Comparison of ENCODE assay signal across 24 mouse cellular contexts in genomic region chr13:120026373-120026772, GRCm38 (mm10). TPM values are rescaled to one million over a fixed set of nuclear protein-coding genes. Genes with fewer than 3 reads are reported as not detected.
A peak's percentile ranks its signal among the peaks of the same experiment; 100 is the strongest.
DNase-seq lines count a peak whose midpoint lies in the region; ATAC-seq and TF ChIP-seq lines count a peak whose summit lies in the region.
"Not testable (repeated sequence)": the region's sequence is repeated elsewhere in the genome, so short reads cannot be mapped to it uniquely, and the experiment has no call there.
"Had no signal": no experiment of that assay in that cellular context is flagged by ENCODE, and none has a peak within 500 bp of the region (broad histone marks: within the 10 kb centered on the region; RNA-seq: fewer than 3 reads in every experiment).

No protein-coding gene starts in this region.

- not testable (repeated sequence) for DNase-seq in embryonic facial prominence, embryonic 11.5 days (ENCODE audit: low spot score); intestine, embryonic 14.5 days (ENCODE audit: low spot score); lung, embryonic 14.5 days

- ATAC-seq in embryonic facial prominence, embryonic 11.5 days (replicated peaks; ENCODE audit: insufficient number of reproducible peaks, low FRiP score, low TSS enrichment, low read depth) = 0 out of 2 replicates have a peak, but pooled peaks have one; percentile 52
- peak; percentile 9; the same call in 1 of the 2 replicates for ATAC-seq in granulocyte monocyte progenitor cell, adult 5-6 weeks (replicated peaks; ENCODE audit: poor library complexity, severe bottlenecking)
- ATAC-seq in intestine, embryonic 14.5 days (replicated peaks; ENCODE audit: low FRiP score, low TSS enrichment, low read depth) = 0 out of 2 replicates have a peak, but pooled peaks have one; percentile 60
- peak; percentile 84; the same call in 1 of the 2 replicates for ATAC-seq in kidney, embryonic 14.5 days (ENCODE audit: low FRiP score, low TSS enrichment)
- ATAC-seq in lung, embryonic 14.5 days (ENCODE audit: insufficient read depth) = peak; percentile 58; the same call in 1 of the 2 replicates
- peak; percentile 54 for ATAC-seq in midbrain, embryonic 15.5 days (replicated peaks)
- ATAC-seq in neural tube, embryonic 15.5 days (ENCODE audit: low FRiP score) = peak; percentile 53; the same call in 1 of the 2 replicates

- H3K4me2 ChIP-seq in embryonic facial prominence, embryonic 11.5 days (ENCODE audit: low read depth, low read length); intestine, embryonic 14.5 days (ENCODE audit: low read length); kidney, embryonic 14.5 days (replicated peaks; ENCODE audit: low read depth, low read length); lung, embryonic 14.5 days; midbrain, embryonic 15.5 days; neural tube, embryonic 15.5 days: not testable (repeated sequence)

- H3K9ac ChIP-seq in embryonic facial prominence, embryonic 11.5 days (replicated peaks; ENCODE audit: low read length); intestine, embryonic 14.5 days (ENCODE audit: low read length); kidney, embryonic 14.5 days (ENCODE audit: low read depth, low read length); lung, embryonic 14.5 days; midbrain, embryonic 15.5 days; neural tube, embryonic 15.5 days (replicated peaks): not testable (repeated sequence)

- 0% methylated on average over 3 of the region's 13 CpGs for WGBS in embryonic facial prominence, embryonic 11.5 days
- 2% methylated on average over 3 of the region's 13 CpGs for WGBS in intestine, embryonic 14.5 days
- WGBS in kidney, embryonic 14.5 days = 0% methylated on average over 3 of the region's 13 CpGs
- 0% methylated on average over 3 of the region's 13 CpGs for WGBS in lung, embryonic 14.5 days
- 0% methylated on average over 3 of the region's 13 CpGs for WGBS in midbrain, embryonic 15.5 days
- WGBS in neural tube, embryonic 15.5 days = 2% methylated on average over 3 of the region's 13 CpGs

- not testable (repeated sequence) for H3K4me1 ChIP-seq in embryonic facial prominence, embryonic 11.5 days (ENCODE audit: control insufficient read depth, insufficient read depth, low read length); intestine, embryonic 14.5 days (replicated peaks; ENCODE audit: control insufficient read depth, insufficient read depth, low read length); kidney, embryonic 14.5 days (ENCODE audit: control insufficient read depth, insufficient read depth, low read length); lung, embryonic 14.5 days (ENCODE audit: insufficient read depth); midbrain, embryonic 15.5 days; neural tube, embryonic 15.5 days

- not testable (repeated sequence) for H3K4me3 ChIP-seq in embryonic facial prominence, embryonic 11.5 days (ENCODE audit: low read depth, low read length); intestine, embryonic 14.5 days (ENCODE audit: low read depth, low read length); kidney, embryonic 14.5 days (ENCODE audit: low read length); lung, embryonic 14.5 days (ENCODE audit: low read depth, low read length); midbrain, embryonic 15.5 days; neural tube, embryonic 15.5 days (replicated peaks)

- not testable (repeated sequence) for H3K27me3 ChIP-seq in embryonic facial prominence, embryonic 11.5 days (ENCODE audit: control insufficient read depth, insufficient read depth, low read length); kidney, embryonic 14.5 days (ENCODE audit: control insufficient read depth, insufficient read depth, low read length)
- peaks cover 16% of the 10 kb centered on the region for H3K27me3 ChIP-seq in intestine, embryonic 14.5 days (replicated peaks; ENCODE audit: control insufficient read depth, insufficient read depth, low read length)
- peaks cover 14% of the 10 kb centered on the region; the same call in 1 of the 2 replicates for H3K27me3 ChIP-seq in lung, embryonic 14.5 days (ENCODE audit: insufficient read depth, low read length)
- H3K27me3 ChIP-seq in midbrain, embryonic 15.5 days (replicated peaks) = peaks cover 11% of the 10 kb centered on the region
- peaks cover 19% of the 10 kb centered on the region for H3K27me3 ChIP-seq in neural tube, embryonic 15.5 days (replicated peaks)

- H3K27ac ChIP-seq in embryonic facial prominence, embryonic 11.5 days (replicated peaks; ENCODE audit: low read depth, low read length); intestine, embryonic 14.5 days (ENCODE audit: low read depth); kidney, embryonic 14.5 days (ENCODE audit: low read depth, low read length); lung, embryonic 14.5 days (ENCODE audit: low read depth); midbrain, embryonic 15.5 days; neural tube, embryonic 15.5 days (replicated peaks): not testable (repeated sequence)

- not testable (repeated sequence) for H3K9me3 ChIP-seq in embryonic facial prominence, embryonic 11.5 days (replicated peaks; ENCODE audit: control insufficient read depth, low read length); intestine, embryonic 14.5 days (ENCODE audit: control insufficient read depth, low read length); kidney, embryonic 14.5 days (ENCODE audit: control insufficient read depth, low read length); lung, embryonic 14.5 days (ENCODE audit: low read depth, low read length); midbrain, embryonic 15.5 days; neural tube, embryonic 15.5 days (replicated peaks)

- H3K36me3 ChIP-seq in embryonic facial prominence, embryonic 11.5 days (replicated peaks; ENCODE audit: control insufficient read depth, insufficient read depth, low read depth, low read length); intestine, embryonic 14.5 days (ENCODE audit: control insufficient read depth, insufficient read depth, low read length); kidney, embryonic 14.5 days (ENCODE audit: control insufficient read depth, insufficient read depth, low read length); lung, embryonic 14.5 days (ENCODE audit: insufficient read depth); midbrain, embryonic 15.5 days (replicated peaks); neural tube, embryonic 15.5 days: not testable (repeated sequence)

- TF ChIP-seq CTCF in lung, embryonic 14.5 days (IDR thresholded peaks at IDR 0.05; ENCODE audit: low read depth) = not testable (repeated sequence)

RNA-seq across cellular contexts. Expression of gene Gm36079, which starts 0.4 kb away (rescaled TPM):
- not detected in 2 replicates for polyA plus RNA-seq in embryonic facial prominence, embryonic 11.5 days (2014; fragmentation: Nextera tagmentation; extraction: Ambion mirVana)
- total RNA-seq in granulocyte monocyte progenitor cell, adult 5-6 weeks (2014; fragmentation: Nextera tagmentation) = not detected in 2 replicates
- total RNA-seq in granulocyte monocyte progenitor cell, adult 5-6 weeks (2017) = not detected in 2 replicates
- polyA plus RNA-seq in intestine, embryonic 14.5 days (2014; fragmentation: Nextera tagmentation; extraction: Ambion mirVana) = not detected in 2 replicates
- polyA plus RNA-seq in kidney, embryonic 14.5 days (2014; fragmentation: Nextera tagmentation; extraction: Ambion mirVana) = not detected in 2 replicates
- polyA plus RNA-seq in lung, embryonic 14.5 days (2014; fragmentation: Nextera tagmentation; extraction: Ambion mirVana) = not detected in 2 replicates
- not detected in 2 replicates for polyA plus RNA-seq in midbrain, embryonic 15.5 days (2015; fragmentation: Nextera tagmentation; extraction: Ambion mirVana)
- not detected in 2 replicates for polyA plus RNA-seq in neural tube, embryonic 15.5 days (2015; fragmentation: Nextera tagmentation; extraction: Ambion mirVana)
- total RNA-seq: adrenal gland, adult 18-20 months; adrenal gland, postnatal 4 days; forebrain, postnatal 0 days; gastrocnemius, postnatal 36 days; hematopoietic stem cell, adult 5-6 weeks; layer of hippocampus, postnatal 10 days; left cerebral cortex, adult 8-10 months; monocyte, adult 5-6 weeks; neutrophil, adult 5-6 weeks had no signal
- polyA plus RNA-seq: forebrain, postnatal 0 days; heart, embryonic 16.5 days; large intestine, adult 2 months; limb, embryonic 10.5 days; liver, embryonic 13.5 days; lung, embryonic 16.5 days; spleen, adult 2 months; stomach, embryonic 15.5 days; thymus, adult 2 months had no signal

RNA-seq across cellular contexts. Expression of gene Gm21188, which starts 25.6 kb away (rescaled TPM):
- polyA plus RNA-seq in embryonic facial prominence, embryonic 11.5 days (2014; fragmentation: Nextera tagmentation; extraction: Ambion mirVana) = not detected in 2 replicates
- total RNA-seq in granulocyte monocyte progenitor cell, adult 5-6 weeks (2014; fragmentation: Nextera tagmentation) = 63.0 and 68.6 TPM in 2 replicates
- 31.0 and 37.9 TPM in 2 replicates for total RNA-seq in granulocyte monocyte progenitor cell, adult 5-6 weeks (2017)
- polyA plus RNA-seq in intestine, embryonic 14.5 days (2014; fragmentation: Nextera tagmentation; extraction: Ambion mirVana) = not detected in 2 replicates
- polyA plus RNA-seq in kidney, embryonic 14.5 days (2014; fragmentation: Nextera tagmentation; extraction: Ambion mirVana) = not detected in 2 replicates
- polyA plus RNA-seq in lung, embryonic 14.5 days (2014; fragmentation: Nextera tagmentation; extraction: Ambion mirVana) = not detected in 2 replicates
- not detected in 2 replicates for polyA plus RNA-seq in midbrain, embryonic 15.5 days (2015; fragmentation: Nextera tagmentation; extraction: Ambion mirVana)
- polyA plus RNA-seq in neural tube, embryonic 15.5 days (2015; fragmentation: Nextera tagmentation; extraction: Ambion mirVana) = not detected in 2 replicates
- total RNA-seq: forebrain, postnatal 0 days; left cerebral cortex, adult 8-10 months had no signal
- polyA plus RNA-seq: forebrain, postnatal 0 days; limb, embryonic 10.5 days; lung, embryonic 16.5 days had no signal

Comparison
In these comparisons a context has a peak if more than half of its experiments do, and no peak if none do; other contexts are left out.
1. ATAC-seq: peak in every context shown above with its lines; median percentile 84 in kidney, embryonic 14.5 days; 60 in intestine, embryonic 14.5 days; 58 in lung, embryonic 14.5 days; 54 in midbrain, embryonic 15.5 days; 53 in neural tube, embryonic 15.5 days; 52 in embryonic facial prominence, embryonic 11.5 days; 9 in granulocyte monocyte progenitor cell, adult 5-6 weeks.